Mouse (Mus musculus): ENCODE results near the gene 2810408A11Rik.
"Not testable (repeated sequence)": the region's sequence is repeated elsewhere in the genome, so short reads cannot be mapped to it uniquely, and the experiment has no call there.

The 2810408A11Rik gene

GRCm38 (mm10) chr11:69880853-69881603 is 19.8 kb downstream of the 2810408A11Rik start, which contains the start of gene Kctd11:
Gene Kctd11 (minus strand): TSS chr11:69881406.
- peak; percentile 64 for DNase-seq (ENCODE audit: low spot score)

- DNase-seq (ENCODE audit: low spot score) = peak; percentile 69
These were observed 20.3 kb downstream of the 2810408A11Rik start for GRCm38 (mm10) chr11:69880506-69880852.

GRCm38 (mm10) chr11:69879711-69880110 is 21.1 kb downstream of the 2810408A11Rik start:
- DNase-seq (ENCODE audit: low spot score) = no peak

- no peak for DNase-seq (ENCODE audit: low spot score)
These were observed 21.8 kb downstream of the 2810408A11Rik start for GRCm38 (mm10) chr11:69878952-69879351.

- DNase-seq (ENCODE audit: low spot score) = no peak
These were observed 22.4 kb downstream of the 2810408A11Rik start for GRCm38 (mm10) chr11:69878399-69878798.

- DNase-seq (ENCODE audit: low spot score) = no peak
These were observed 22.9 kb downstream of the 2810408A11Rik start, which contains the start of gene Tmem95 for GRCm38 (mm10) chr11:69877878-69878277. Gene Tmem95 (minus strand): TSS chr11:69878018.

GRCm38 (mm10) chr11:69876867-69877266 is 23.9 kb downstream of the 2810408A11Rik start:
- peak; percentile 78 for DNase-seq (ENCODE audit: low spot score)

- DNase-seq (ENCODE audit: low spot score) = no peak
These were observed 24.6 kb downstream of the 2810408A11Rik start for GRCm38 (mm10) chr11:69876186-69876585.

GRCm38 (mm10) chr11:69872451-69872850 is 28.3 kb downstream of the 2810408A11Rik start:
- DNase-seq (ENCODE audit: low spot score) = no peak

- no peak for DNase-seq (ENCODE audit: low spot score)
These were observed 29.0 kb downstream of the 2810408A11Rik start for GRCm38 (mm10) chr11:69871822-69872221.

GRCm38 (mm10) chr11:69870289-69871069 is 30.3 kb downstream of the 2810408A11Rik start:
- DNase-seq (ENCODE audit: low spot score) = no peak

GRCm38 (mm10) chr11:69867335-69867734 is 33.5 kb downstream of the 2810408A11Rik start:
- no peak for DNase-seq (ENCODE audit: low spot score)

GRCm38 (mm10) chr11:69865561-69865960 is 35.2 kb downstream of the 2810408A11Rik start:
- no peak for DNase-seq (ENCODE audit: low spot score)

- no peak for DNase-seq (ENCODE audit: low spot score)
These were observed 36.5 kb downstream of the 2810408A11Rik start for GRCm38 (mm10) chr11:69864138-69864860.

- DNase-seq (ENCODE audit: low spot score) = not testable (repeated sequence)
These were observed 37.1 kb downstream of the 2810408A11Rik start for GRCm38 (mm10) chr11:69863729-69864128.

GRCm38 (mm10) chr11:69858113-69858998 is 42.4 kb downstream of the 2810408A11Rik start, which contains the start of gene Tnk1:
Gene Tnk1 (minus strand): TSS chr11:69858730.
- DNase-seq (ENCODE audit: low spot score) = no peak

- DNase-seq (ENCODE audit: low spot score) = no peak
These were observed 45.4 kb downstream of the 2810408A11Rik start for GRCm38 (mm10) chr11:69855347-69855746.

- no peak for DNase-seq (ENCODE audit: low spot score)
These were observed 46.1 kb downstream of the 2810408A11Rik start for GRCm38 (mm10) chr11:69854680-69855079.

GRCm38 (mm10) chr11:69853994-69854393 is 46.8 kb downstream of the 2810408A11Rik start:
- DNase-seq (ENCODE audit: low spot score) = no peak

- DNase-seq (ENCODE audit: low spot score) = no peak
These were observed 50.0 kb downstream of the 2810408A11Rik start for GRCm38 (mm10) chr11:69850754-69851153.

- no peak for DNase-seq (ENCODE audit: low spot score)
These were observed 50.9 kb downstream of the 2810408A11Rik start for GRCm38 (mm10) chr11:69849884-69850283.

Data from adipocyte (in vitro differentiated cells).